Mouse (Mus musculus): ENCODE results near the gene Fam204a. TPM values are rescaled to one million over a fixed set of nuclear protein-coding genes. Genes with fewer than 3 reads are reported as not detected.

The Fam204a gene
- total RNA-seq (2021) = 29.4 and 35.5 TPM in 2 replicates
- long read RNA-seq, partial matches to known transcripts = 1 of 24 reads
- long read RNA-seq, other reads (novel, unspliced or antisense) = 18 of 24 reads

GRCm38 (mm10) chr19:60225899-60226844 lies at the start of gene Fam204a:
Gene Fam204a, minus strand, starts transcription at chr19:60226701.
- peak; percentile 94 for DNase-seq

- no peak for DNase-seq
Measured at GRCm38 (mm10) chr19:60265789-60266188, 39.3 kb upstream of the Fam204a start.

GRCm38 (mm10) chr19:60260689-60261088 lies 34.2 kb upstream of the Fam204a start:
- no peak for DNase-seq

- no peak for DNase-seq
Measured at GRCm38 (mm10) chr19:60252021-60252420, 25.5 kb upstream of the Fam204a start.

GRCm38 (mm10) chr19:60251197-60251596 lies 24.7 kb upstream of the Fam204a start:
- no peak for DNase-seq

- no peak for DNase-seq
Measured at GRCm38 (mm10) chr19:60245250-60245649, 18.7 kb upstream of the Fam204a start.

GRCm38 (mm10) chr19:60242620-60243019 lies 16.1 kb upstream of the Fam204a start:
- DNase-seq = no peak

- DNase-seq = no peak
Measured at GRCm38 (mm10) chr19:60241916-60242602, 15.6 kb upstream of the Fam204a start.

GRCm38 (mm10) chr19:60231542-60231941 lies 5.0 kb upstream of the Fam204a start:
- DNase-seq = no peak

- no peak for DNase-seq
Measured at GRCm38 (mm10) chr19:60226845-60227235, 339 bp upstream of the Fam204a start.

- DNase-seq = no peak
Measured at GRCm38 (mm10) chr19:60219395-60219794, 7.1 kb downstream of the Fam204a start.

GRCm38 (mm10) chr19:60217985-60218384 lies 8.5 kb downstream of the Fam204a start:
- no peak for DNase-seq

GRCm38 (mm10) chr19:60208173-60208572 lies 18.3 kb downstream of the Fam204a start:
- DNase-seq = no peak

GRCm38 (mm10) chr19:60204176-60204575 lies 22.3 kb downstream of the Fam204a start:
- no peak for DNase-seq

GRCm38 (mm10) chr19:60200294-60200693 lies 26.2 kb downstream of the Fam204a start:
- no peak for DNase-seq

GRCm38 (mm10) chr19:60199152-60199551 lies 27.3 kb downstream of the Fam204a start:
- DNase-seq = no peak

GRCm38 (mm10) chr19:60192790-60193189 lies 33.7 kb downstream of the Fam204a start:
- no peak for DNase-seq

- no peak for DNase-seq
Measured at GRCm38 (mm10) chr19:60189206-60189605, 37.3 kb downstream of the Fam204a start.

GRCm38 (mm10) chr19:60182901-60183300 lies 43.6 kb downstream of the Fam204a start:
- DNase-seq = no peak

- no peak for DNase-seq
Measured at GRCm38 (mm10) chr19:60182171-60182570, 44.3 kb downstream of the Fam204a start.

GRCm38 (mm10) chr19:60178771-60179563 lies 47.5 kb downstream of the Fam204a start:
- DNase-seq = no peak

- DNase-seq = no peak
Measured at GRCm38 (mm10) chr19:60165417-60165816, 61.1 kb downstream of the Fam204a start.
